Mouse (Mus musculus) G1E (cell line): ENCODE results near the gene Rinl.

Experiments
- CTCF ChIP-seq: IDR thresholded peaks from 2 replicates; pipeline ENCODE4 v1.5.1; 2012; ENCODE audit warnings: low read depth, low read length, inconsistent platforms, mixed read lengths
- GATA2 ChIP-seq: IDR thresholded peaks from 2 replicates; pipeline ENCODE4 v1.6.1; 2012; ENCODE audit warnings: low read depth, low read length, inconsistent platforms, borderline replicate concordance
- POLR2AphosphoS5 ChIP-seq: IDR thresholded peaks from 2 replicates; pipeline ENCODE4 v1.6.1; 2012; ENCODE audit warnings: low read depth, low read length, inconsistent platforms; ENCODE audit not compliant: insufficient replicate concordance

DNA sequence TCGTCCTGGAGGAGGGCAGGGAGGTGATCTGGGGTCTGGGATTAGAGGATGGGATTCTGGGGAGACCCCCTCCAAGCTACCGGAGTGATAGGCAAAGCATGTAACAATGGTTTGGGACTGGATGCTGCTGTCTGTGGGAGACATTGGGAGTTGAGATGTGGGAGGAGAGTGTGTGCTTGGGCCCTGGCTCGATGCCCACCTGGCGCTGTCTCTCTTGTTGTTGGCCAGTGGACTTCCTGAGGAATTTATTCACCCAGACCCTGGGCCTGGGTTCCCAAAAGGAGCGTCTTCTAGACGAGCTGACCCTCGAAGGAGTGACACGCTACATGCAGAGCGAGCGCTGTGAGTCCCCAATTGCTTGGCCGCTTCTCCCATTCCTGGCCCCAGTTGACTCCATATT lies 16.9 kb upstream of the Rinl start:
- TF ChIP-seq POLR2AphosphoS5 (no peak), CTCF (no peak), GATA2 (no peak)
